Mouse (Mus musculus) adipocyte (in vitro differentiated cells): ENCODE measurements around the gene 4930512M02Rik.

Source experiments
- DNase-seq: peaks from one replicate; pipeline ENCODE4 v3.0.0-alpha.2; 2016; ENCODE audit warnings: low spot score

The 4930512M02Rik gene

DNA sequence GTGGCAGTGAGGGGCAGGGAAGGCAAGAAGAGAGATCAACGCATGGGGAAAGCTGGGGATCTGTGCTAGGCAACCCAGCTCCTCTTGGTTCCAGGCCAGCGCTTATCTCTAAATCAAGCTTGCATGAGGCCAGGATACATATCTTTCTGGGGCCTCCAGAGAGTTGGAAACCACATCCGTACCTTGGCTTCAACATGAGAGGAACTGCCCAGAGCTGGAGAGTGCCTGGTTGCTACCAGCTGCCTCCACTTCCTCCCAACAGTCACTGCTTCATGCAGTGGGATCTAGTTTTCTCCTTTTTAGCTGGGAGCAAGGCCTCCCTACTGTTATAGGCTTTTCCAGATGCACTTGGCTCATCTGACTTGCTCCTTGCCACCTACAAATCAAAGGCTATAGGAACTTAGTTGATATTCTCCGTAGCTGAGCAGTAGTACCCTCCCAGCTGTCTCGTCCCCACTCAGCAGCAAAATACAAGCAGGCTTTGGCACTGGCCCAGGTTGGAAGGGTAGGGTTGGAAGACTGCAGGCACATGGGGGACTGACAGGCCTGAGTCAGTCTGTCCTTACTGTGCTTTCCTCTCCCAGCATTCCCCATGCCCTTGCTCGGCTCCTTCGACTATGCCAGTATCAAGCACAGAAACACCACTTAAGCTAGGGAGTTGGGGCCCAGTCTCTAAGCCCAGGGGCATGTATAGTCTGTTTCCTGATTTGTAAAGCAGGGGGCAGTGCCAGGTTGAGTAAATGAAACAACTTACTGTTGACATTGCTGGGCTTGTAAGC is 63.2 kb downstream of the 4930512M02Rik start:
- no peak for DNase-seq

DNA sequence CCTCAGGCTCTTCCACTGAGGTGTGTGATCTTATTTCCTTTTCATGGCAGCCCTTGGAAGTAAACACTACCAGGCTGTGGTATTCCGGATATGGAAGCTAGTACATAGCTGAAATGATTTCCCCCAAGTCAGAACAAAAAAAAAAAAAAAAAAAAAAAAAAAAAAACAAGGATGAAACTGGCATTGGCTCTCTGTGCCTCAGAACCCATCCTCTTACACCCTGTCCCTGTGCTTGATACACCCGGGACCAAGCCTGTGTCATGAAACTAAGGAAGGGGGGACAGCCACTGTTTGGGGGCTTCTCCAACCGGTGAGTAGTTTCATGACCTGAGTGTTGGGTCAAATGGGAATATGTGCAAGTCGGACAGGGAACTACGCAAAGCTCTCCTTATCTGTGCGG is 66.5 kb downstream of the 4930512M02Rik start:
- DNase-seq: no peak

DNA sequence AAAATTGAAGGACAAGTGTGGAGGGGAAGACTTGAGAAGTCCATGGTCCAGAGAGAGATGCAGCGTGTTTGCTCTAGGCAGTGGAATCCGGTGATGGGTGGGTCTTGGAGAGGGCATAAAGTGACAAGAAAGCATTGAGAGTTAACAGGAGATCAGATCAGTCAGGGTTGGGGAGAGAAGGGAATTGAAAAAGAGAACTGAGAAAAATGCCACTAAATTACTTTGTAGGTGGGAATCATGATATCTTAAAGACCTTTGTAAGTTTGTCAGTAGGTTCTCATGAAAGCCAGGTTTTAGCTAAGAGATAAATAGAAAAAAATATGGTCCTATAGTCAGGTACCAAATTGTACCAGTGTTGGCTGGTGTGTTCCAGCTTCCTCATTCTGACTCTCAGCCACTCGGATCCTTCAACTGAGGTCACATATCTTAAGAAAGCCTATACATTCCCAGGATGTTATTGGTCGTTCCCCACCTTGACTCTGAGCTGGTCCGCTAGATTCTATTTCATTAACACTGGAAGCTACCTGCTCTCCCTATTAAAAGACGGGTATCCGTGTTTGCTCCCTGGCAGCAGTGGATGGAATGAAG is 68.4 kb downstream of the 4930512M02Rik start:
- no peak for DNase-seq

DNA sequence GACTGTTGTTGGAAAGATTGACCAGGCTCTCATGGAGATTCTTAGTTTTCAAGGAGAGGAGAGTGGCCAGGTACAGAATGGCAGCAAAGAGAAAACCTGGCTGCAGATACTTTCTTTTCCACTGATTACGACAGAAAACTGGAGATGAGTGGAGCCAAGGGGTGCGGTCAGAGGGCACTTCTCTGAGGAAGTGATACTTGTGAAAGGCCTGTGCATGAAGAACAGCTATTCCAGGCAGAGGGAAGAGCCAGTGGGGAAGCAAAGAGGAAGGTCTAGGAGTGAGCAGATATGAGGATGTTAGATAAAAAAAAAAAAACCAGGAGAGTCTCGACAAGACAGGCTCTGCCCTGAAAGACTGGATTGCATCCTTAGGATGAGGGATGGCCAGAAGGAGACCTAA is 69.0 kb downstream of the 4930512M02Rik start:
- DNase-seq: no peak

DNA sequence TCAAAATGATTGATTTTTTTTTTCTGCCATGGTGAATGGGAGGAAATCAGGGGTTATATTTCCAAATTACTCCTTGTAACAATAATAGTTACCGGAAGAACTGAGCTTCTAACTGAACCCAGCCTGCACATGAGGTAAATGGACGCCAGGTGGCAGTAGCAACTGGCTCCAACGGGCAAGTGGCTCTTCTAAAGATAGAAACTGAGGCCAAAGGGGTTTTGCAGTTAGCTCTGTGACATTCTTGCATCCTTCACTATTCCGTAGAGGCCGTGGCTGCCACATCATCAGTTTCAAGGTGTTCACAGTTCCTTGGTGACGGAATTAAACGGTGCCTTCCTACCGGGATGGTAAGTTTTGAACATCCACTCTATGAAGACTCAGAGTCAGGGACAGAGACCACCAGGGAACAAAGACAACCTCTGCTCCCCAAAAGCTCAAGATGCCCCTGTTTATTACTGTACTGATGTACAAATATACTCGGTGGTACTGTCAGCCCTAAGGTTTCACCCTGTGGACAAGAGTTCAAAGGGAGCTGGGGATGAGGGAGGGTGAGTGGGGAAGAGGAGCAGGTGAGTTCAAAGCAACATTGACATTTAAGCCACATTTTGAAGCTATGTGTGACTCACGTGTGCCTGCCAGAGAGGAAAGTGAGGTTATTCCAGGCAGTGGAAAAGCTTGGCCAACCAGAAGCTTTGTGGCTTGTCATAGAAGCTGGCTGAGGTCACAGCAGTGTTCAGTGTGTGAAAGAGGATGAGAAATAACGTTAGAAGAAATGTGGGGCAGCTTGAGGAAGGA is 70.3 kb downstream of the 4930512M02Rik start:
- peak; percentile 69 for DNase-seq

DNA sequence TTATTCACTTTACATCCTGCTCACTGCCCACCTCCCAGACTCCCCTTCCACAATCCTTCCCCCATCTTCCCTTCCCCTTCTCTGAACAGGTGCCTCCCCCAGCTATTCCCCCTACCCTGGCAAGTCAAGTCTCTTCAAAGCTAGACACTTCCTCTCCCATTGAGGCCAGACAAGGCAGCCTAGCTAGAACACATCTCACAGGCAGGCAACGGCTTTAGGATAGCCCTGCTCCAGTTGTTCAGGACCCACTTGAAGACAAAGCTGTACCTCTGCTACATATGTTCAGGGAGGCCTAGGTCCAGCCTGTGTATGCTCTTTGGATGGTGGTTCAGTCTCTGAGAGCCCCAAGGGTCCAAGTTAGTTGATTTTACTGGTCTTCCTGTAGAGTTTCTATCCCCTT is 71.4 kb downstream of the 4930512M02Rik start:
- no peak for DNase-seq

DNA sequence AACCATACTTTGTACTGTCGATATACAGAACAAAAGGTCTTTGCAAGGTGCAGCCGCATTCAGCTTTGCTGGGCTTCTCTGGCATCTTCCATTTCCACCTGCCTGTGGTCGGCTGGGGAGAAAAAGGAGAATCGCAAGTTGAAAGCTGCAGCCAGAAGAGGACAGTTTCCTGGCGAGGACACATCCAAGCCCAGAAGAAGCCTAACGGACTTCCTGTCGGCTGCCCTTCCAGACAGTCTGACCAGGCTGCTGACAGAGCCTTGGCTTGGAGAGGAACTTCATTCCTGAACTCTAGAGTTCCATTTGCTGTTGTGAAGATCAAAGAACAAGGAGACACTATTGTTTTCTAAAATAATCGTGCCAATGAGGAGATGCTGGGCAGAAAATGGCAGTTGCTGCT is 72.1 kb downstream of the 4930512M02Rik start:
- DNase-seq: no peak

DNA sequence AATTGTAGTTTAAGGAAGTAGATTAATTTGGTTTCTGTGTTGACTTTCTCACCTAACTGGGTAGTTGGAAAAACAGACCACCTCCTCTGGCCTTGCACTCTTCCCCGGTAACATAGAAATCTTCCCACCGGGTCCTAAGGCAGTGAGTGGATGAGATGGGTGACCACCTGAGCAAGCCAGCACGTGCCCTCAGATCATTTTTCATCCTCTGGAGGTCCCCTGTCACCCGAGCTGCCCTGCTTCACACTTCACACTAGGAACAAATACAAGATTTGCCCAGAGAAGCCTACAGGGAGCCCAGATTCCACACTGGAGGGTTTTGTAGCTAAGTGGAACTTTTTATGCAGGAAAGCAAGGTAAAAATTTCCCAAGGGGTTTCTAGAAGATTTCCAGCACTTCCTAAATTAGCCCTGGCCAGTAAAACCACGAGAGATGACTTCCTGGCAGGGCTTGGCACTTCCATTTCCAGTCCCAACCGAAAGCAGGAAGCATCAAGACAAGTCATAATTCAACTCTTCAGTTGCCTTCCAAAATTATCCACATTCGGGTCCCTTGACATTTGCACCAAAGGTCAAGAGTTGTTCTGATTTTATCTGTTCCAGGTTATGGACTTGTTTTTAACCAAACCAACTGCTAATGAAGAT is 79.9 kb downstream of the 4930512M02Rik start:
- no peak for DNase-seq

DNA sequence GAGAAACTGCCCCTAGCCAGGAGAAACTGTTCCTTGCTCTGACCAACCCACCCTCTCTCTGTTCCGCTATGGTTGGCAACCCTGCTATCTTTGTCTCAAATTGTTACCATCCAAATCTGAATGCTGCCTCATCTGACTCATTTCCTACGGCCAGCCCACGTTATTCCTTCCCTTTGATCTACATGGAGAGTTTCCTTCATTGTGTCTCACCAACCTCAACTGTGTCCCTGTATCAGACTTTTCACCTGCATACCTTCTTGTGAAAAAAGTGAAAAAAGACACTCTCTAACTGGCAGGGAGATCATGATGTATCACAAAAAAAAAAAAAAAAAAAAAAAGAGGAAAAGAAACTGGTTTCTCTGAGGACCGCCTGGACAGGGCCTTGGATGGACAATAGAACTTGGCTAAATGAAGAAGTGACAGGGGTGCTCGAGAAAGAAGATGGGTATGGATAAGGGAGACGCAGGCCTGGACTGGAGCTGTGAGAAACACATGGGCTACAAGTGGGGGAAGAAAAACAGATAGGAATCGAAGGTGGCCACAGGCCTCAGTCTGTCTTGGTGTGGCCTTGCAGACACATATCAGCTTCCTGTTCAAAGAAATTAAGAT is 80.6 kb downstream of the 4930512M02Rik start:
- DNase-seq: no peak

DNA sequence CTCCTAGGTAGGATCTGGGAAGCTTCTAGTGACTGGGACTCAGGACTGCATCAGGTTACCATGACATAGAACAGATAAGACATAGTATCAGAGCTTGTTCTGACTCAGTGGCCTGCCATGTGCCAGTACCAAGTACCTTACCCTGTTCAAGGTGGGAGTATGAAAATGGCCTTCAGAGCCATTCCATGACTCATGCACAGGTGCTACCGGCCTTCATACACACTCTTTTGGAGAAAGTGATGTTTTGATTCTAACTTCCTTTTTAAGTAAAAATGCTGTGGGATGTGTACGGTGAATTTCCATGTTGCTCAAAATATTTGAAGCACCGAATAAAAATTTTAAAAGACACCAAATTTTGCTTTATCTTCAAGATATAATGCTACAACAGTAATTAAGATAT is 81.7 kb downstream of the 4930512M02Rik start:
- DNase-seq: no peak
